Mouse (Mus musculus) liver, postnatal 0 days (tissue): ENCODE measurements around the gene Tmem189. TPM values are rescaled to one million over a fixed set of nuclear protein-coding genes. Genes with fewer than 3 reads are reported as not detected.

Source experiments
- ATAC-seq: fragments of 200-750 bp; cut with Nextera tagmentation; 2 replicates; pipeline ENCODE4 v1.8.0; 2017; ENCODE audit warnings: mild to moderate bottlenecking, moderate library complexity
- DNase-seq: peaks from one replicate; pipeline ENCODE4 v3.0.0-alpha.2; 2016
- H3K27ac ChIP-seq: fragments of 300-500 bp; sonication (generic); 2 replicates; pipeline ENCODE4 v1.5.1; 2014; ENCODE audit warnings: antibody characterized with exemption, moderate library complexity, mild to moderate bottlenecking, low read depth
- H3K27me3 ChIP-seq: fragments of 300-500 bp; sonication (generic); 2 replicates; pipeline ENCODE4 v1.6.1; 2014; ENCODE audit warnings: low read length, control low read depth, mixed read lengths; ENCODE audit not compliant: insufficient read depth
- H3K36me3 ChIP-seq: fragments of 300-500 bp; sonication (generic); replicated peaks from 2 replicates; pipeline ENCODE4 v1.6.1; 2014; ENCODE audit warnings: mild to moderate bottlenecking, control low read depth, low read length, moderate library complexity, mixed read lengths; ENCODE audit not compliant: insufficient read depth
- H3K4me1 ChIP-seq: fragments of 300-500 bp; sonication (generic); 2 replicates; pipeline ENCODE4 v1.6.1; 2014; ENCODE audit warnings: antibody characterized with exemption, mild to moderate bottlenecking, control low read depth; ENCODE audit not compliant: insufficient read depth
- H3K4me2 ChIP-seq: fragments of 300-500 bp; sonication (generic); 2 replicates; pipeline ENCODE4 v1.6.1; 2014; ENCODE audit warnings: low read depth, mild to moderate bottlenecking, low read length, moderate library complexity, mixed read lengths
- H3K4me3 ChIP-seq: fragments of 300-500 bp; sonication (generic); 2 replicates; pipeline ENCODE4 v1.5.1; 2014; ENCODE audit warnings: low read depth, low read length
- H3K9ac ChIP-seq: fragments of 300-500 bp; sonication (generic); replicated peaks from 2 replicates; pipeline ENCODE4 v1.6.1; 2014; ENCODE audit warnings: mild to moderate bottlenecking, moderate library complexity
- H3K9me3 ChIP-seq: fragments of 300-500 bp; sonication (generic); 2 replicates; pipeline ENCODE4 v1.6.1; 2016; ENCODE audit warnings: mild to moderate bottlenecking, control low read depth, low read length, mixed read lengths
- CTCF ChIP-seq: sonication (generic); IDR thresholded peaks from 2 replicates; pipeline ENCODE4 v1.5.1; 2016; ENCODE audit warnings: antibody characterized with exemption, low read depth
- EP300 ChIP-seq: IDR thresholded peaks from 2 replicates; pipeline ENCODE4 v1.6.1; 2016; ENCODE audit warnings: antibody characterized with exemption, low read depth, mild to moderate bottlenecking
- WGBS: fragments of 180-500 bp; shearing (Covaris S2); extraction: QIAGEN DNeasy Blood & Tissue Kit; methylation state at CpG from one replicate; pipeline ENCODE4 v1.1.7; 2014; ENCODE audit not compliant: insufficient replicate concordance; 5-methylcytosine and 5-hydroxymethylcytosine counted together
- polyA plus RNA-seq: library from polyadenylated mRNA; unstranded; fragments of >200 nt; fragmentation: Nextera tagmentation; extraction: Ambion mirVana; gene quantifications from 2 replicates; pipeline ENCODE4 v1.2.1, GENCODE M21; 2015

Gene Tmem189
- polyA plus RNA-seq, 1 experiment from 2014 or later, result 10.1 TPM

GRCm38 (mm10) chr2:167641337-167641736 lies 48.3 kb downstream of the Tmem189 start:
- DNase-seq, result peak; percentile 80
- 31% methylated on average over 8 of the region's 8 CpGs for WGBS
- H3K27ac ChIP-seq, result no peak overlapping the region
- peaks cover 10% of the 10 kb centered on the region for H3K4me1 ChIP-seq
- H3K36me3 ChIP-seq, result 0 out of 2 replicates have a peak, but pooled peaks cover 2% of the 10 kb centered on the region
- no peaks in the 10 kb centered on the region for H3K27me3 ChIP-seq
- TF ChIP-seq EP300 (no peak), CTCF (peak; percentile 92)
- H3K4me3 ChIP-seq, result no peak overlapping the region
- H3K4me2 ChIP-seq, result no peak overlapping the region
- H3K9me3 ChIP-seq, result no peaks in the 10 kb centered on the region
- no peak overlapping the region for H3K9ac ChIP-seq
- ATAC-seq, result peak; percentile 76

- H3K4me1 ChIP-seq, result peaks cover 10% of the 10 kb centered on the region
- H3K27ac ChIP-seq, result no peak overlapping the region
- H3K9ac ChIP-seq, result no peak overlapping the region
- H3K36me3 ChIP-seq, result no peaks in the 10 kb centered on the region
- DNase-seq (peak; percentile 64), ATAC-seq (no peak)
- H3K27me3 ChIP-seq, result no peaks in the 10 kb centered on the region
- no peak overlapping the region for H3K4me3 ChIP-seq
- no peaks in the 10 kb centered on the region for H3K9me3 ChIP-seq
- 84% methylated on average over 3 of the region's 3 CpGs for WGBS
- TF ChIP-seq CTCF (peak; percentile 85), EP300 (no peak)
- no peak overlapping the region for H3K4me2 ChIP-seq
Measured at GRCm38 (mm10) chr2:167640279-167640678, 49.3 kb downstream of the Tmem189 start.

DNA sequence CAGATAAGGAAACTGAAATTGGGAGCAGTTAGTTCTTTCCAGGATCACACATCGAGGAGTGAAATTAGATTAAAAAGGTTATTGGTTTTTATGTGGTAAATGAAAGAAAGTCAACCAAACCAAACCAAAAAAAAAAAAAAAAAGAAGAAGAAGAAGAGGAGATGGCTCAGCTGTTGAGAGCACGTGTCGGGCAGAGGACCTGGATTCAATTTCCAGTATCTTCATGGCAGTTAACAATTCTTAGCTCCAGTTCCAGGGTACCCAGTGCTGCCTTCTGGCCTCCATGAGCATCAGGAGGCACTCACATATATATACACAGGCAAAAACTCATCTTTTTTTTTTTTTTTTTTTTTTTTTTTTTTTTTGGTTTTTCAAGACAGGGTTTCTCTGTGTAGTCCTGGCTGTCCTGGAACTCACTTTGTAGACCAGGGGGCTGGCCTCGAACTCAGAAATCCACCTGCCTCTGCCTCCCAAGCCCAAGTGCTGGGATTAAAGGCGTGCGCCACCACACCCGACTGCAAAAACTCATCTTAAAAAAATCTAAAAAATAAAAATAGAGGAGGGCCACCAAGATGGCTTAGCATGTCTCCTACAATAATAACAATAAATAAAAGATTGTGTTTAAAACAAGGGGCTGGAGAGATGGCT lies 54.6 kb downstream of the Tmem189 start:
- DNase-seq (no peak), ATAC-seq (no peak)
- Histone ChIP-seq H3K36me3 (no peaks in the 10 kb centered on the region), H3K9me3 (no peaks in the 10 kb centered on the region), H3K4me2 (peak overlapping the region; percentile 71), H3K27me3 (no peaks in the 10 kb centered on the region), H3K4me1 (peaks cover 34% of the 10 kb centered on the region), H3K4me3 (peak overlapping the region; percentile 30), H3K27ac (no peak overlapping the region), H3K9ac (0 out of 2 replicates have a peak overlapping the region, but pooled peaks have one; percentile 41)
- WGBS, result 67% methylated on average over 7 of the region's 7 CpGs
- TF ChIP-seq CTCF (no peak), EP300 (no peak)

GRCm38 (mm10) chr2:167634338-167634770 lies 55.3 kb downstream of the Tmem189 start:
- Histone ChIP-seq H3K27me3 (no peaks in the 10 kb centered on the region), H3K9me3 (no peaks in the 10 kb centered on the region), H3K4me1 (peaks cover 40% of the 10 kb centered on the region), H3K9ac (0 out of 2 replicates have a peak overlapping the region, but pooled peaks have one; percentile 41), H3K4me2 (peak overlapping the region; percentile 71), H3K4me3 (peak overlapping the region; percentile 30), H3K36me3 (0 out of 2 replicates have a peak, but pooled peaks cover 4% of the 10 kb centered on the region), H3K27ac (peak overlapping the region; percentile 97)
- WGBS, result 2% methylated on average over 15 of the region's 15 CpGs
- TF ChIP-seq CTCF (no peak), EP300 (peak; percentile 74; the same call in 1 of the 2 replicates)
- DNase-seq (peak; percentile 97), ATAC-seq (peak; percentile 66)

DNA sequence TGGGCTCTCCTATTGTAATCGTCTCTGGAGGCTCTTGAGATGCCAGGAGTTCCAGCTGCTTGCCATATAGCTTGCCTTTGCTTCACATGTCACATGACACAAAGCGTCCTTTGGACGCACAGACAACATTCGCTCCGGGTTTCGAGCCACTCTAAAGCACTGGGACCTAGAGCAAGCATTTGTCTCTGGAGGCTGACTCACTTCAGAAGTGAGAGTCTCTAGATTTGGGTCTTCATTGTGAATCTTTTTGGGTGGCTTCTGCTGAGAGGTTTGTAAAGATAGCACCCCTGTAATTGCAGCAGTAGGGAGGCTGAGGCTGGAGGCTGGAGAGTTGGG lies 56.1 kb downstream of the Tmem189 start:
- no peak for DNase-seq
- ATAC-seq, result no peak
- Histone ChIP-seq H3K4me3 (no peak overlapping the region), H3K9ac (peak overlapping the region; percentile 17; the same call in 1 of the 2 replicates), H3K27ac (peak overlapping the region; percentile 97), H3K9me3 (no peaks in the 10 kb centered on the region), H3K4me1 (peaks cover 48% of the 10 kb centered on the region), H3K4me2 (peak overlapping the region; percentile 67), H3K27me3 (no peaks in the 10 kb centered on the region), H3K36me3 (peaks cover 7% of the 10 kb centered on the region; the same call in 1 of the 2 replicates)
- WGBS, result 78% methylated on average over 6 of the region's 6 CpGs
- TF ChIP-seq CTCF (no peak), EP300 (no peak)

- no peaks in the 10 kb centered on the region for H3K27me3 ChIP-seq
- no peaks in the 10 kb centered on the region for H3K9me3 ChIP-seq
- ATAC-seq (no peak), DNase-seq (no peak)
- H3K4me3 ChIP-seq, result no peak overlapping the region
- TF ChIP-seq EP300 (no peak), CTCF (no peak)
- H3K4me1 ChIP-seq, result peaks cover 53% of the 10 kb centered on the region
- 61% methylated on average over 12 of the region's 12 CpGs for WGBS
- peak overlapping the region; percentile 97 for H3K27ac ChIP-seq
- peaks cover 12% of the 10 kb centered on the region for H3K36me3 ChIP-seq
- peak overlapping the region; percentile 97; the same call in 1 of the 2 replicates for H3K9ac ChIP-seq
- H3K4me2 ChIP-seq, result peak overlapping the region; percentile 75
Measured at GRCm38 (mm10) chr2:167632731-167633536, 56.7 kb downstream of the Tmem189 start.
